Mouse (Mus musculus) hindbrain, embryonic 13.5 days (tissue): ENCODE measurements at regions not wholly inside any gene's neighbourhood (a gene's known extent, or its start where the extent isn't known, plus 50 kb on each side); places are given as distances from the start of the nearest gene placed in this dataset.
A peak's percentile ranks its signal among the peaks of the same experiment; 100 is the strongest.

Source experiments
- ATAC-seq: fragments of 200-750 bp; cut with Nextera tagmentation; 2 replicates; pipeline ENCODE4 v1.8.0; 2017; ENCODE audit warnings: moderate TSS enrichment; ENCODE audit not compliant: low FRiP score
- H3K27ac ChIP-seq: fragments of 300-500 bp; sonication (generic); 2 replicates; pipeline ENCODE4 v1.5.1; 2015; ENCODE audit warnings: inconsistent platforms, mild to moderate bottlenecking, moderate library complexity
- H3K27me3 ChIP-seq: fragments of 300-500 bp; sonication (generic); 2 replicates; pipeline ENCODE4 v1.6.1; 2015; ENCODE audit warnings: mild to moderate bottlenecking, inconsistent platforms
- H3K36me3 ChIP-seq: fragments of 300-500 bp; sonication (generic); 2 replicates; pipeline ENCODE4 v1.6.1; 2015; ENCODE audit warnings: mild to moderate bottlenecking, inconsistent platforms
- H3K4me1 ChIP-seq: fragments of 300-500 bp; sonication (generic); replicated peaks from 2 replicates; pipeline ENCODE4 v1.6.1; 2015; ENCODE audit warnings: inconsistent platforms
- H3K4me2 ChIP-seq: fragments of 300-500 bp; sonication (generic); 2 replicates; pipeline ENCODE4 v1.6.1; 2015; ENCODE audit warnings: inconsistent platforms, mild to moderate bottlenecking, moderate library complexity
- H3K4me3 ChIP-seq: fragments of 300-500 bp; sonication (generic); 2 replicates; pipeline ENCODE4 v1.5.1; 2015; ENCODE audit warnings: mild to moderate bottlenecking, inconsistent platforms
- H3K9ac ChIP-seq: fragments of 300-500 bp; sonication (generic); 2 replicates; pipeline ENCODE4 v1.6.1; 2015; ENCODE audit warnings: mild to moderate bottlenecking, inconsistent platforms
- H3K9me3 ChIP-seq: fragments of 300-500 bp; sonication (generic); 2 replicates; pipeline ENCODE4 v1.6.1; 2016; ENCODE audit warnings: inconsistent platforms
- WGBS: fragments of 180-500 bp; shearing (Covaris S2); methylation state at CpG from one replicate; pipeline ENCODE4 v1.1.7; 2015; 5-methylcytosine and 5-hydroxymethylcytosine counted together

DNA sequence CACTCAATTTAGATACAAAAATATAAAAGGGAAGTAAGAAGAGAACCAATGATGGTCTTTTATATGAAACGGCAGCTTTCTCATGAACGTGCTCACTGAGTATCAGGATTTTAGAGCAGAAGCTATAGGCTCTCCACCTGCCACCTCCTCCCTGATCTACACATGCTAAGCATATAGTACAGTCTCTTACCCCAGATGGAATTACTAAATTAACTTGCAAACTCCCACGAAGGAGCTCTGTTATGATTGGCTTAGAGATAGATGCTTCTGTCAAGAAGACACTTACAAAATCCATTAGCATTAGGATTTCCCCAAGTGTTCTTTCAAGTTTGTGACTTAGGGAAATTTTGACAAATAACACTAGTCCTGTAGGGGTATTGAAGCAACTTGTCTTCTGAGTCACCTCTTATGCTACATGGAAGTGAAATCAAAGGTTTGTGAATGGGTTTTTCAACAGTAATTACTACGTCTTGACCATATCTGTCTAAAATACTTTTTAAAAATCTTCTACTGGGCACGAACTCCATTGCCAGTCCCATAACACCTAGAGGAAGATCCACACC is 60.6 kb downstream of the Crygs start:
- Histone ChIP-seq H3K27ac (no peak overlapping the region), H3K27me3 (no peaks in the 10 kb centered on the region), H3K4me1 (no peaks in the 10 kb centered on the region), H3K4me3 (no peak overlapping the region), H3K9me3 (no peaks in the 10 kb centered on the region), H3K36me3 (no peaks in the 10 kb centered on the region), H3K4me2 (no peak overlapping the region), H3K9ac (no peak overlapping the region)
- ATAC-seq = no peak
- WGBS = 93% methylated on average over 5 of the region's 5 CpGs

GRCm38 (mm10) chr16:22744121-22744855 is 67.1 kb downstream of the Crygs start:
- no peak overlapping the region for H3K27ac ChIP-seq
- no peaks in the 10 kb centered on the region for H3K4me1 ChIP-seq
- no peak overlapping the region for H3K9ac ChIP-seq
- H3K9me3 ChIP-seq = no peaks in the 10 kb centered on the region
- WGBS = 80% methylated on average over 7 of the region's 7 CpGs
- H3K4me3 ChIP-seq = no peak overlapping the region
- no peak for ATAC-seq
- H3K27me3 ChIP-seq = no peaks in the 10 kb centered on the region
- H3K4me2 ChIP-seq = no peak overlapping the region
- no peaks in the 10 kb centered on the region for H3K36me3 ChIP-seq

DNA sequence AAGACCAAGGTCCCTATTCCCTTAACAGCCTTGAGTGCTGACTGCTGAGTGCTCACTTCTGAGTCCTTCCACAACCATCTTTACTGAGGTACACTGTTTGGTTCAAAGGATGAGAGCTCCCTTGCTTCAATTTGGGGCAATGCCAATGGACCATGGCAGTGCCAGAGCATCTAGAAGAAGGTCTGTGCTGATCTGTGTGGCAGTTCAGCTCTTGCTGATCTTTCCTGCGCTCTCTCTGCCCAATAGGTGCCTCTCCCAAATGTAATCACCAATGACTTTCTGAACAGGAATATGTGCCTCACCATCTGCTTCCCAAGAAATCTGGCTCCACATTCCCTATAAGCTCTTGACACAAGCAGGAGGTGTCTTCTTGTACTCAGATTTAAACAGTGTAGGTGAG is 67.9 kb downstream of the Crygs start:
- WGBS = 97% methylated on average over 1 of the region's 1 CpGs
- no peak for ATAC-seq
- H3K4me1 ChIP-seq = no peaks in the 10 kb centered on the region

DNA sequence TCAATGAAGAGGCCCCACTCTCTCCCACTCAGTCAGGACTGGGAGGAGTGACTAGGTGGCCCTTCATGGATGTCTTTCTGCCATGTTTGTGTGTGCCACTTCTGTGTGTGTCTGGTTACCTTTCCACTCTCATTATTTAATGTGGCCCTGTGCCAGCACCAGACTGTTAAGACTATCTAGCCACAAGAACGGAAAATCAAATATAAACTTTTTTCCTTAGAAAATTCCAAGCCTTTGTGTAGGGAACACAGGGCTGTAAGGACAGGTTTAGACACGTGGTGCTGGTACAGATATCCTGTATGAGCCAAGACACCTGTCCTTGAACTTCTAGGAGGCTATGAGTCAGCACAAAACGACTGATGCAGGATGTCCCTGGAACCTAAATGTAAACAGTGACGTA is 69.9 kb downstream of the Crygs start:
- Histone ChIP-seq H3K4me3 (no peak overlapping the region), H3K27me3 (no peaks in the 10 kb centered on the region), H3K4me2 (no peak overlapping the region), H3K9ac (no peak overlapping the region), H3K36me3 (no peaks in the 10 kb centered on the region), H3K27ac (no peak overlapping the region), H3K9me3 (no peaks in the 10 kb centered on the region), H3K4me1 (no peaks in the 10 kb centered on the region)
- 78% methylated on average over 4 of the region's 4 CpGs for WGBS
- no peak for ATAC-seq

More for the DNA sequence above, 67.9 kb downstream of the Crygs start:
- Histone ChIP-seq H3K9me3 (no peaks in the 10 kb centered on the region), H3K27ac (no peak overlapping the region), H3K4me2 (no peak overlapping the region), H3K27me3 (no peaks in the 10 kb centered on the region), H3K9ac (no peak overlapping the region), H3K4me3 (no peak overlapping the region), H3K36me3 (no peaks in the 10 kb centered on the region)

- ATAC-seq = peak; percentile 71
- WGBS = 32% methylated on average over 10 of the region's 10 CpGs
These were observed 76.8 kb downstream of the Crygs start for GRCm38 (mm10) chr16:22734529-22735022.

GRCm38 (mm10) chr16:22733772-22734528 is 76.9 kb upstream of the Dgkg start:
- H3K27ac ChIP-seq = no peak overlapping the region
- H3K9me3 ChIP-seq = no peaks in the 10 kb centered on the region
- H3K4me2 ChIP-seq = peak overlapping the region; percentile 17
- ATAC-seq = peak; percentile 57
- peaks cover 10% of the 10 kb centered on the region for H3K4me1 ChIP-seq
- 17% methylated on average over 11 of the region's 11 CpGs for WGBS
- H3K9ac ChIP-seq = no peak overlapping the region
- no peak overlapping the region for H3K4me3 ChIP-seq
- H3K27me3 ChIP-seq = no peaks in the 10 kb centered on the region
- H3K36me3 ChIP-seq = no peaks in the 10 kb centered on the region

More at GRCm38 (mm10) chr16:22734529-22735022, 76.8 kb downstream of the Crygs start:
- H3K4me1 ChIP-seq = peaks cover 10% of the 10 kb centered on the region
- H3K27ac ChIP-seq = peak overlapping the region; percentile 44; the same call in 1 of the 2 replicates
- no peaks in the 10 kb centered on the region for H3K36me3 ChIP-seq
- H3K4me2 ChIP-seq = peak overlapping the region; percentile 17
- no peak overlapping the region for H3K9ac ChIP-seq
- H3K4me3 ChIP-seq = no peak overlapping the region
- no peaks in the 10 kb centered on the region for H3K27me3 ChIP-seq
- H3K9me3 ChIP-seq = no peaks in the 10 kb centered on the region

- Histone ChIP-seq H3K4me2 (no peak overlapping the region), H3K4me1 (peaks cover 2% of the 10 kb centered on the region), H3K4me3 (no peak overlapping the region), H3K27me3 (no peaks in the 10 kb centered on the region), H3K27ac (no peak overlapping the region), H3K36me3 (no peaks in the 10 kb centered on the region), H3K9ac (no peak overlapping the region), H3K9me3 (no peaks in the 10 kb centered on the region)
- 87% methylated on average over 3 of the region's 3 CpGs for WGBS
- ATAC-seq = no peak
These were observed 72.1 kb upstream of the Dgkg start for GRCm38 (mm10) chr16:22729096-22729495.

- Histone ChIP-seq H3K9me3 (no peaks in the 10 kb centered on the region), H3K4me3 (no peak overlapping the region), H3K9ac (no peak overlapping the region), H3K27ac (no peak overlapping the region), H3K4me1 (no peaks in the 10 kb centered on the region), H3K4me2 (no peak overlapping the region), H3K27me3 (0 out of 2 replicates have a peak, but pooled peaks cover 1% of the 10 kb centered on the region), H3K36me3 (no peaks in the 10 kb centered on the region)
- ATAC-seq = no peak
- 97% methylated on average over 3 of the region's 3 CpGs for WGBS
These were observed 68.2 kb upstream of the Dgkg start for GRCm38 (mm10) chr16:22725261-22725660.

DNA sequence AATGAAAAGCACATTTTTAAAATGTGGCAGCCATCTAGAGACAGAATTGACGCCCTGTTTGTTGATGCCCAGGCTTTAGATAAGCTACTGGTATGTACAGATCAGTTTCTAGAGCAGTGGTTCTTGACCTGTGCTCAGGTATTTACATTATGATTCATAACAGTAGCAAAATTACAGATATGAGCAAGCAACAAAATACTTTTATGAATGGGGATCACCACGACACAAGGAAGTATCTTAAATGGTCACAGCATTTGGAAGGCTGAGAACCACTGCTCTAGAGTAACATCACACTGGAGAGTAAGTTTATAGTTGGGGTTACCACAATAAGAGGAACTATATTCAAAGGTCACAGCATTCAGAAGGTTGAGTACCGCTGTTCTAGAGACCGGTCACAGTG is 66.3 kb upstream of the Dgkg start:
- H3K4me1 ChIP-seq = no peaks in the 10 kb centered on the region
- H3K9ac ChIP-seq = no peak overlapping the region
- no peak overlapping the region for H3K4me2 ChIP-seq
- H3K27ac ChIP-seq = no peak overlapping the region
- no peak overlapping the region for H3K4me3 ChIP-seq
- 92% methylated on average over 4 of the region's 4 CpGs for WGBS
- ATAC-seq = no peak
- H3K9me3 ChIP-seq = no peaks in the 10 kb centered on the region
- no peaks in the 10 kb centered on the region for H3K36me3 ChIP-seq
- peaks cover 5% of the 10 kb centered on the region; the same call in 1 of the 2 replicates for H3K27me3 ChIP-seq

- H3K4me3 ChIP-seq = no peak overlapping the region
- peaks cover 5% of the 10 kb centered on the region; the same call in 1 of the 2 replicates for H3K27me3 ChIP-seq
- H3K9ac ChIP-seq = no peak overlapping the region
- ATAC-seq = no peak
- H3K4me2 ChIP-seq = no peak overlapping the region
- no peaks in the 10 kb centered on the region for H3K4me1 ChIP-seq
- H3K36me3 ChIP-seq = no peaks in the 10 kb centered on the region
- H3K27ac ChIP-seq = no peak overlapping the region
- 61% methylated on average over 4 of the region's 4 CpGs for WGBS
- no peaks in the 10 kb centered on the region for H3K9me3 ChIP-seq
These were observed 62.8 kb upstream of the Dgkg start for GRCm38 (mm10) chr16:22719791-22720190.

GRCm38 (mm10) chr16:22719304-22719703 is 62.3 kb upstream of the Dgkg start:
- Histone ChIP-seq H3K36me3 (no peaks in the 10 kb centered on the region), H3K4me3 (no peak overlapping the region), H3K4me1 (no peaks in the 10 kb centered on the region), H3K27ac (no peak overlapping the region), H3K27me3 (peaks cover 5% of the 10 kb centered on the region; the same call in 1 of the 2 replicates), H3K9me3 (no peaks in the 10 kb centered on the region), H3K9ac (no peak overlapping the region), H3K4me2 (no peak overlapping the region)
- no peak for ATAC-seq
- WGBS = 60% methylated on average over 7 of the region's 7 CpGs

GRCm38 (mm10) chr16:22717462-22717861 is 60.4 kb upstream of the Dgkg start:
- Histone ChIP-seq H3K9ac (no peak overlapping the region), H3K27ac (no peak overlapping the region), H3K4me3 (no peak overlapping the region), H3K36me3 (no peaks in the 10 kb centered on the region), H3K4me1 (no peaks in the 10 kb centered on the region), H3K27me3 (peaks cover 5% of the 10 kb centered on the region; the same call in 1 of the 2 replicates), H3K4me2 (no peak overlapping the region), H3K9me3 (no peaks in the 10 kb centered on the region)
- 70% methylated on average over 2 of the region's 2 CpGs for WGBS
- no peak for ATAC-seq
